Comparison of ENCODE assay signal across 10 mouse cellular contexts in genomic region chr4:104725673-104726072, GRCm38 (mm10). TPM values are rescaled to one million over a fixed set of nuclear protein-coding genes. Genes with fewer than 3 reads are reported as not detected.
DNase-seq lines count a peak whose midpoint lies in the region; ATAC-seq lines count a peak whose summit lies in the region.
"Had no signal": no experiment of that assay in that cellular context is flagged by ENCODE, and none has a peak within 500 bp of the region (broad histone marks: within the 10 kb centered on the region; RNA-seq: fewer than 3 reads in every experiment).

No protein-coding gene starts in this region.

- peak; percentile 58 for DNase-seq in embryo, embryonic 10.5 days (ENCODE audit: low spot score)
- DNase-seq in embryo, embryonic 11 days: no peak
- peak; percentile 59 for DNase-seq in layer of hippocampus, adult 11-12 months (ENCODE audit: low spot score)
- DNase-seq in layer of hippocampus, postnatal 36 days: no peak
- peak; percentile 30 for DNase-seq in neural tube, embryonic 11.5 days (ENCODE audit: low spot score)
- DNase-seq in neural tube, embryonic 10.5 days (ENCODE audit: extremely low spot score, low spot score): no peak
- no peak for DNase-seq in thymus, postnatal 14 days
- no peak for DNase-seq in ovary, postnatal 10 days (ENCODE audit: low spot score)

- WGBS in neural tube, embryonic 11.5 days: 56% methylated on average over 3 of the region's 3 CpGs

- H3K27me3 ChIP-seq in neural tube, embryonic 11.5 days (ENCODE audit: control insufficient read depth, insufficient read depth, low read length): no peaks in the 10 kb centered on the region

- no peaks in the 10 kb centered on the region for H3K4me1 ChIP-seq in neural tube, embryonic 11.5 days (ENCODE audit: control insufficient read depth, insufficient read depth, low read length)

- H3K9ac ChIP-seq in neural tube, embryonic 11.5 days (ENCODE audit: low read length): no peak overlapping the region

- H3K27ac ChIP-seq in neural tube, embryonic 11.5 days (ENCODE audit: low read depth, low read length): no peak overlapping the region

- no peak overlapping the region for H3K4me3 ChIP-seq in neural tube, embryonic 11.5 days (ENCODE audit: low read depth, low read length)

- H3K36me3 ChIP-seq in neural tube, embryonic 11.5 days (ENCODE audit: control insufficient read depth, insufficient read depth, low read length): no peaks in the 10 kb centered on the region

- H3K4me2 ChIP-seq in neural tube, embryonic 11.5 days (ENCODE audit: low read depth): no peak overlapping the region

- ATAC-seq in neural tube, embryonic 11.5 days (ENCODE audit: insufficient read depth, low FRiP score, low TSS enrichment): no peak

- H3K9me3 ChIP-seq in neural tube, embryonic 11.5 days (ENCODE audit: control insufficient read depth, low read length): no peaks in the 10 kb centered on the region

RNA-seq across cellular contexts. Expression of gene C8b, which starts 40.4 kb away (rescaled TPM):
- total RNA-seq in layer of hippocampus, postnatal 36 days (2021): not detected
- polyA plus RNA-seq in neural tube, embryonic 11.5 days (2014; fragmentation: Nextera tagmentation; extraction: Ambion mirVana): 0.13 TPM in 1 of 2 replicates, not detected in the other
- total RNA-seq: hematopoietic stem cell, adult 5-6 weeks; left cerebral cortex, postnatal 36 days had no signal

Comparison
In these comparisons a context has a peak if more than half of its experiments do, and no peak if none do; other contexts are left out.
1. DNase-seq: peak in embryo, embryonic 10.5 days (single experiment), layer of hippocampus, adult 11-12 months (single experiment) and neural tube, embryonic 11.5 days (single experiment); none in embryo, embryonic 11 days (single experiment), layer of hippocampus, postnatal 36 days (0 of 2), neural tube, embryonic 10.5 days (single experiment), thymus, postnatal 14 days (single experiment) and ovary, postnatal 10 days (single experiment).